Mouse (Mus musculus): ENCODE data around the gene Tmem88b.
"Not testable (repeated sequence)": the region's sequence is repeated elsewhere in the genome, so short reads cannot be mapped to it uniquely, and the experiment has no call there.

Gene Tmem88b

GRCm38 (mm10) chr4:155788833-155789232 is 3.2 kb upstream of the Tmem88b start:
- in situ Hi-C loops (cut with MseI, MboI) = not testable (repeated sequence)

- in situ Hi-C loops (cut with MseI, MboI) = no loop called here
Observed at GRCm38 (mm10) chr4:155788300-155788699, 2.6 kb upstream of the Tmem88b start.

GRCm38 (mm10) chr4:155785246-155785645 is 428 bp downstream of the Tmem88b start:
- in situ Hi-C loops (cut with MseI, MboI) = no loop called here

GRCm38 (mm10) chr4:155784081-155784701 is 1.5 kb downstream of the Tmem88b start:
- in situ Hi-C loops (cut with MseI, MboI) = no loop called here

- in situ Hi-C loops (cut with MseI, MboI) = no loop called here
Observed at GRCm38 (mm10) chr4:155783486-155784080, 2.1 kb downstream of the Tmem88b start.

GRCm38 (mm10) chr4:155780895-155781294 is 4.8 kb downstream of the Tmem88b start:
- in situ Hi-C loops (cut with MseI, MboI) = no loop called here

GRCm38 (mm10) chr4:155779498-155779897 is 6.2 kb downstream of the Tmem88b start:
- in situ Hi-C loops (cut with MseI, MboI) = no loop called here

GRCm38 (mm10) chr4:155777816-155778215 is 7.9 kb downstream of the Tmem88b start:
- in situ Hi-C loops (cut with MseI, MboI) = no loop called here

GRCm38 (mm10) chr4:155776704-155777335 is 8.9 kb downstream of the Tmem88b start:
- in situ Hi-C loops (cut with MseI, MboI) = no loop called here

GRCm38 (mm10) chr4:155775855-155776254 is 9.8 kb downstream of the Tmem88b start:
- in situ Hi-C loops (cut with MseI, MboI) = no loop called here

GRCm38 (mm10) chr4:155774971-155775740 is 10.5 kb downstream of the Tmem88b start:
- in situ Hi-C loops (cut with MseI, MboI) = no loop called here

- in situ Hi-C loops (cut with MseI, MboI) = no loop called here
Observed at GRCm38 (mm10) chr4:155774280-155774754, 11.4 kb downstream of the Tmem88b start, which contains the start of gene Vwa1. Gene Vwa1, minus strand, starts transcription at chr4:155774698.

- in situ Hi-C loops (cut with MseI, MboI) = no loop called here
Observed at GRCm38 (mm10) chr4:155773335-155774078, 12.2 kb downstream of the Tmem88b start.

GRCm38 (mm10) chr4:155772786-155773185 is 12.9 kb downstream of the Tmem88b start:
- in situ Hi-C loops (cut with MseI, MboI) = no loop called here

GRCm38 (mm10) chr4:155771706-155772105 is 14.0 kb downstream of the Tmem88b start:
- in situ Hi-C loops (cut with MseI, MboI) = no loop called here

- in situ Hi-C loops (cut with MseI, MboI) = no loop called here
Observed at GRCm38 (mm10) chr4:155770626-155771025, 15.0 kb downstream of the Tmem88b start.

- in situ Hi-C loops (cut with MseI, MboI) = no loop called here
Observed at GRCm38 (mm10) chr4:155769880-155770512, 15.7 kb downstream of the Tmem88b start.

GRCm38 (mm10) chr4:155769496-155769879 is 16.2 kb downstream of the Tmem88b start:
- in situ Hi-C loops (cut with MseI, MboI) = no loop called here

- in situ Hi-C loops (cut with MseI, MboI) = no loop called here
Observed at GRCm38 (mm10) chr4:155762357-155762756, 23.3 kb downstream of the Tmem88b start.

- in situ Hi-C loops (cut with MseI, MboI) = no loop called here
Observed at GRCm38 (mm10) chr4:155761356-155762099, 24.1 kb downstream of the Tmem88b start.
